Mouse (Mus musculus) B cell, adult 62 days (primary cell): ENCODE measurements around the gene Sp8. TPM values are rescaled to one million over a fixed set of nuclear protein-coding genes. Genes with fewer than 3 reads are reported as not detected.

ENCODE experiments used
- total RNA-seq: library from RNA; stranded (reverse); gene quantifications from 4 replicates; pipeline ENCODE4 v1.2.4, GENCODE M21; 2023

Gene Sp8
- not detected in 4 replicates for total RNA-seq

DNA sequence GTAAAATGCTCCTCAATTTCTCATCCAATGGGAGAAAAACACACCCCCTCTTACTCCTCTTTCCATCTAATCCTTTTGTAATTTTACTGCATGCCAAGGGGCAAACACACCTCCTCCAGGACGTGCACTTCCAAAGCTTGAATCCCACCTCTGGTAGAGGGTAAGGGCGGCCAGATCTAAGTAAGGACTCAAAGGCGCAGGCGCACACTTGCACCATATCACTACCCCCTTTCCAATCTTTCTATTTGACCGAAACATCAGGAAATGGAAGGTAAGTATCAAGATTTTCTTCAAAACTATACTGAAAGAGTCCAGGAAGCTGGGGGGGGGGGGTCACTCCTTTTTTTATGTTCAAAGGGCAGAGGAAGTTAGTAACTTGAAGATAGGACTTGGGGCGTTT lies at the start of gene Sp8:
Gene Sp8, plus strand, starts transcription at position 109 of the 400 bp plus-strand sequence.

Other genes starting within 250 kb of the Sp8 start
- gene Abcb5, start 120.1 kb downstream of the Sp8 start, total RNA-seq: not detected in 4 replicates